Mouse (Mus musculus): Measurements from ENCODE around the gene Dazap1. TPM values are rescaled to one million over a fixed set of nuclear protein-coding genes. Genes with fewer than 3 reads are reported as not detected.

Gene Dazap1
- polyA plus RNA-seq, 1 experiment = 103 TPM

GRCm38 (mm10) chr10:80265149-80265486, 3.8 kb downstream of the Dazap1 start:
- H3K4me1 ChIP-seq (ENCODE audit: control insufficient read depth, insufficient read depth, low read length) = peaks cover 45% of the 10 kb centered on the region

GRCm38 (mm10) chr10:80270099-80270498, 8.8 kb downstream of the Dazap1 start:
- TF ChIP-seq CTCF (IDR thresholded peaks at IDR 0.05; ENCODE audit: low read depth, low read length) = no peak
- Histone ChIP-seq H3K4me1 (ENCODE audit: control insufficient read depth, insufficient read depth, low read length) (peaks cover 43% of the 10 kb centered on the region), H3K4me3 (ENCODE audit: insufficient read depth, low read length) (no peak overlapping the region)

More at GRCm38 (mm10) chr10:80265149-80265486, 3.8 kb downstream of the Dazap1 start:
- TF ChIP-seq CTCF (IDR thresholded peaks at IDR 0.05; ENCODE audit: low read depth, low read length) (no peak), POLR2A (IDR thresholded peaks at IDR 0.05; ENCODE audit: borderline replicate concordance, low read depth, low read length) (no peak)
- peak overlapping the region; percentile 69 for H3K4me3 ChIP-seq (ENCODE audit: insufficient read depth, low read length)
- H3K27ac ChIP-seq (ENCODE audit: insufficient read depth, low read depth, low read length) = peak overlapping the region; percentile 68

GRCm38 (mm10) chr10:80270734-80271181, 9.5 kb downstream of the Dazap1 start:
- Histone ChIP-seq H3K27ac (ENCODE audit: insufficient read depth, low read depth, low read length) (no peak overlapping the region), H3K4me1 (ENCODE audit: control insufficient read depth, insufficient read depth, low read length) (peaks cover 43% of the 10 kb centered on the region), H3K4me3 (ENCODE audit: insufficient read depth, low read length) (no peak overlapping the region)
- TF ChIP-seq POLR2A (IDR thresholded peaks at IDR 0.05; ENCODE audit: borderline replicate concordance, low read depth, low read length) (no peak), CTCF (IDR thresholded peaks at IDR 0.05; ENCODE audit: low read depth, low read length) (no peak)

More at GRCm38 (mm10) chr10:80270099-80270498, 8.8 kb downstream of the Dazap1 start:
- no peak overlapping the region for H3K27ac ChIP-seq (ENCODE audit: insufficient read depth, low read depth, low read length)

DNA sequence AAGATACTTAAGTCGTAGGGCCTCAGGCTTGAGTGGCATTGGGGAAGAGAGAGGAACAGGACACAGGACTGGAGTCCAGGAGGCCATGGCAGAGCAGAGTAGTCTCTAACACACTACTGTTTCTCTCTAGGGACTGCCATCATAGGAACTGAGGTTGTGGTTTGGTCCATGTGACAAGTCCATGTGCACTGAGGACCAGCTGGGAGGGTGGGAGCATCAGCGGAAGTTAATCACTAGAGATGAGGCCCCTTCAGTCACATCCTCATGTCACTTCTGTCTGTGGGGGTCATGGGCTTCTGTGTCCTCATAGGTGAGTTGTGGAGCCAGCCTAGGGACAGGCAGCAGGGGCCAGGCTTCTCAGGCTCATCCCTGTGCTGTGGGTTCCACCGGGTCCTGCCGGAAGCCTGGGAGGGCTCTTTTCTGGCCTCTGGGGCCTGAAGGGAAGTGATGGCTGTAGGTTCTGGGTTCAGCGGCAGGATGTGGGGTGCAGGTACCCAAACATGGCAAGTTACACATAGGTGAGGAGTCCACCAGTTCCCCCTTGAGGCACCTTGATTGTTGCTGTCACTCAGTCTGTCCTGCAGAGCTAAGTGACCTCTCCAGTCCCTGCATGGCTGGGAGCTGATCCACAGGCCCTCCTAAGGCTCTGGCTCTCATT, 10.0 kb downstream of the Dazap1 start:
- H3K27ac ChIP-seq (ENCODE audit: insufficient read depth, low read depth, low read length) = no peak overlapping the region
- H3K4me1 ChIP-seq (ENCODE audit: control insufficient read depth, insufficient read depth, low read length) = peaks cover 43% of the 10 kb centered on the region
- no peak for TF ChIP-seq CTCF (IDR thresholded peaks at IDR 0.05; ENCODE audit: low read depth, low read length)
- no peak overlapping the region for H3K4me3 ChIP-seq (ENCODE audit: insufficient read depth, low read length)

GRCm38 (mm10) chr10:80271870-80272585, 10.7 kb downstream of the Dazap1 start:
- Histone ChIP-seq H3K4me1 (ENCODE audit: control insufficient read depth, insufficient read depth, low read length) (peaks cover 37% of the 10 kb centered on the region), H3K27ac (ENCODE audit: insufficient read depth, low read depth, low read length) (no peak overlapping the region), H3K4me3 (ENCODE audit: insufficient read depth, low read length) (no peak overlapping the region)
- TF ChIP-seq POLR2A (IDR thresholded peaks at IDR 0.05; ENCODE audit: borderline replicate concordance, low read depth, low read length) (no peak), CTCF (IDR thresholded peaks at IDR 0.05; ENCODE audit: low read depth, low read length) (no peak)

DNA sequence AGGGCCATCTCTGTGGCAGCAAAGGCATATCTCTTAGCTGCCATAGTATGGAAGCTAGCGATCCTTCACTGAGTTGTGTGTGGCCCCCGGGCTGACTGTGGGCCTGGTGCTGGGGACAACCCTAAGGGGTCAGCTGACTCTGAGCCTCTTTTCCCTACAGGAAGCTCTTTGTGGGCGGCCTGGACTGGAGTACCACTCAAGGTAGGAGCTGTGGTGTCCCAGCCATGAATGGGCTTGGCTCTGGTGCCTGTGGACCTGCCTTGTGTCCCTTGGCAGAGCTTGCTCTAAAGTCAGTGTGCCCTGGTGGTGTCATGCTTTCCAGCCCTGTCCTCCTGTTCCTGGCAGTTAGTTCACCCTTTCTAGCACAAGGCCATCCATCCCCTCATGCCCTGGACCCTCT, 12.6 kb downstream of the Dazap1 start:
- Histone ChIP-seq H3K27ac (ENCODE audit: insufficient read depth, low read depth, low read length) (no peak overlapping the region), H3K4me1 (ENCODE audit: control insufficient read depth, insufficient read depth, low read length) (peaks cover 23% of the 10 kb centered on the region), H3K4me3 (ENCODE audit: insufficient read depth, low read length) (no peak overlapping the region)
- TF ChIP-seq POLR2A (IDR thresholded peaks at IDR 0.05; ENCODE audit: borderline replicate concordance, low read depth, low read length) (no peak), CTCF (IDR thresholded peaks at IDR 0.05; ENCODE audit: low read depth, low read length) (no peak)

DNA sequence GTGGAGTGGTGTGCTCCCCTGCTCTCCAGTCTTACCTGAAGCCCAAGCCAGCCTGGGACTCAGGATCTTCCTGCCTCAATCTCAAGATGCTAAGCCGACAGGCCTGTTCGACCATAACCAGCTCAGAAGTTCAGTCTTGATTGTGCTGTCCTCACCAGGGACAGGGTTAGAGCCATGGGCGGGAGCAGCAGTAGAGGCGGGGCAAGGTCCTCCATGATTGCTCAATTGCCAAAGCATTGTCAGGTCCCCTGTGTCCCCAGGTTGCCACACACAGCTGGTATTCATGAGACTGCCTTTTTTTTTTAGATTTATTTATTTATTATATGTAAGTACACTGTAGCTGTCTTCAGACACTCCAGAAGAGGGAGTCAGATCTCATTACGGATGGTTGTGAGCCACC, 15.0 kb downstream of the Dazap1 start:
- no peak overlapping the region for H3K4me3 ChIP-seq (ENCODE audit: insufficient read depth, low read length)
- peaks cover 8% of the 10 kb centered on the region for H3K4me1 ChIP-seq (ENCODE audit: control insufficient read depth, insufficient read depth, low read length)
- TF ChIP-seq POLR2A (IDR thresholded peaks at IDR 0.05; ENCODE audit: borderline replicate concordance, low read depth, low read length) (no peak), CTCF (IDR thresholded peaks at IDR 0.05; ENCODE audit: low read depth, low read length) (no peak)
- H3K27ac ChIP-seq (ENCODE audit: insufficient read depth, low read depth, low read length) = no peak overlapping the region

DNA sequence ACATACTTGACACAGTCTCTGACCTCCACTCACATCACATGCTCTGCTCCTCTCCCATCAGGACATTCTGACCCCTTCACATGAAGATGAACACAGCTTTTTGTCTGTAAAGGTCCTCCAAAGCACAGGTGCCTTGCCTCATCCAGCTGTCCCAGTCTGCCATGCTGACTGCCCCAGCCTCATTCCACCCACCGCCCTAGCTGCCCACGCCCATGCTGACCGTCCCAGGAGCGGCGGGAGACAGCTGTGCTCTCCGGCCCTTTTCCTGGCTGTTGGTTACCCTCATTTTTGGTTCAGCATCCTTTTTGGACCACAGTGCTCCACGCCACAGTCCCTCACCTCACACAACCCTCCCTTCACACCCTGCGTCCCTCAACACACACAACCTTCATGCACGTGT, 17.1 kb downstream of the Dazap1 start:
- no peak for TF ChIP-seq POLR2A (IDR thresholded peaks at IDR 0.05; ENCODE audit: borderline replicate concordance, low read depth, low read length)
- no peak for TF ChIP-seq CTCF (IDR thresholded peaks at IDR 0.05; ENCODE audit: low read depth, low read length)
- H3K27ac ChIP-seq (ENCODE audit: insufficient read depth, low read depth, low read length) = no peak overlapping the region
- no peaks in the 10 kb centered on the region for H3K4me1 ChIP-seq (ENCODE audit: control insufficient read depth, insufficient read depth, low read length)
- no peak overlapping the region for H3K4me3 ChIP-seq (ENCODE audit: insufficient read depth, low read length)

- H3K4me1 ChIP-seq (ENCODE audit: control insufficient read depth, insufficient read depth, low read length) = no peaks in the 10 kb centered on the region
- H3K4me3 ChIP-seq (ENCODE audit: insufficient read depth, low read length) = no peak overlapping the region
- TF ChIP-seq POLR2A (IDR thresholded peaks at IDR 0.05; ENCODE audit: borderline replicate concordance, low read depth, low read length) = no peak
- no peak for TF ChIP-seq CTCF (IDR thresholded peaks at IDR 0.05; ENCODE audit: low read depth, low read length)
- H3K27ac ChIP-seq (ENCODE audit: insufficient read depth, low read depth, low read length) = no peak overlapping the region
These were observed 18.0 kb downstream of the Dazap1 start for GRCm38 (mm10) chr10:80279273-80279672.

GRCm38 (mm10) chr10:80281304-80281703, 20.0 kb downstream of the Dazap1 start:
- Histone ChIP-seq H3K4me1 (ENCODE audit: control insufficient read depth, insufficient read depth, low read length) (no peaks in the 10 kb centered on the region), H3K4me3 (ENCODE audit: insufficient read depth, low read length) (no peak overlapping the region), H3K27ac (ENCODE audit: insufficient read depth, low read depth, low read length) (no peak overlapping the region)
- TF ChIP-seq POLR2A (IDR thresholded peaks at IDR 0.05; ENCODE audit: borderline replicate concordance, low read depth, low read length) (no peak), CTCF (IDR thresholded peaks at IDR 0.05; ENCODE audit: low read depth, low read length) (no peak)

Data from bone marrow macrophage, adult 2 months (primary cell).